In the genomic region with DNA sequence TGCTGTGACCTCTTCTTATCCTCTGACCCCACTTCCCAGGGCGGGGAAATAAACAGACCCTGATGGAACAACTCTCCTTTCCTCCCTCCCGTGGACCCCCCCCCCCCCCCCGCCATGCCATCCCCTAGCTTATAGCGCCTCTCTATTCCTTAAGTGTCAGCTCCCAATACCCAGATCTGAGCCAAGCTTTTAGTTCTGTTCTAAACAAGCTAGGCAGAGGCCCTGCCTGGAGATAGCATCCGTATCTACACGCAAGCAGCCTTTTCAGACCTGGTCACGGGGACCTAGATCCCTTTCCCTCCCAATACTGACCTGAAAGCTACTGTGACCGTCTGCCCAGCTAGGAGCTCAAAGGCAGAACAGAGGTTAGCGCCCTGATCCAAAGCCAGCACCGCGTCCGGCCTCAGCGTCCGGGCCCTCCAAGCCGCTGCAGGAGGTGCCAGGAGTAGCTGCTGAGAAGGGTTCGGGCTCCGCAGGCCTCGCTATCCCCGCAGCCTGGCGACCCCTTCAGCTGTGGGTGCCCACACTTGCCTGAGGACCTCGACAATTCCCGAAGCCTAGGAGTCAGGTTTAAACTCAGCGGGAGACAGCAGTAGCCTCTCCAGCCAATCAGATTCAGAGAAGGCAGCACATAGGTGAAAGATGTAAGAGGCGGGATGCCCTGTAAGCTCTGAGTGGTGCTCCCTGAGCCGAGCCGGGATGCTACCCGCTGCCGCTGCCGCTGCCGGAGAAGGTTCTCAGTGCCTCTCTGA, we compare ENCODE assay signal across 7 mouse cellular contexts. TPM values are rescaled to one million over a fixed set of nuclear protein-coding genes. Genes with fewer than 3 reads are reported as not detected.
DNase-seq lines count a peak whose midpoint lies in the region; ATAC-seq lines count a peak whose summit lies in the region.

A gene (minus strand): TSS at position 623 of the 752 bp plus-strand sequence.

- H3K4me2 ChIP-seq in lung, embryonic 15.5 days: peak within 1 kb of the TSS; percentile 43
- H3K4me2 ChIP-seq in intestine, embryonic 16.5 days (ENCODE audit: low read depth, low read length): peak within 1 kb of the TSS; percentile 54

- WGBS in lung, embryonic 15.5 days: 4% methylated on average over 28 of the region's 30 CpGs
- 17% methylated on average over 29 of the region's 30 CpGs for WGBS in intestine, embryonic 16.5 days

- H3K27me3 ChIP-seq in lung, embryonic 15.5 days: peaks cover 4% of the 10 kb centered on the region
- H3K27me3 ChIP-seq in intestine, embryonic 16.5 days (replicated peaks; ENCODE audit: control insufficient read depth, insufficient read depth, low read length): no peaks in the 10 kb centered on the region

- ATAC-seq in lung, embryonic 15.5 days (ENCODE audit: borderline replicate concordance, extremely low read depth, low FRiP score, low TSS enrichment): no peak
- peak; percentile 36 for ATAC-seq in intestine, embryonic 16.5 days
- ATAC-seq in activated CD4-positive, CD25-positive, alpha-beta regulatory T cell, adult 4 months: no peak

- H3K4me3 ChIP-seq in lung, embryonic 15.5 days: no peak within 1 kb of the TSS
- peak within 1 kb of the TSS; percentile 27 for H3K4me3 ChIP-seq in intestine, embryonic 16.5 days (ENCODE audit: low read length)

- H3K9me3 ChIP-seq in lung, embryonic 15.5 days: no peaks in the 10 kb centered on the region
- H3K9me3 ChIP-seq in intestine, embryonic 16.5 days (ENCODE audit: control insufficient read depth, low read length): no peaks in the 10 kb centered on the region

- no peak for DNase-seq in lung, postnatal 14 days
- peak; percentile 49 for DNase-seq in embryo, embryonic 9.5 days (ENCODE audit: extremely low spot score)
- peak; percentile 60 for DNase-seq in retina, postnatal 1 day
- DNase-seq in thymus, adult 18-20 months: no peak

- H3K4me1 ChIP-seq in lung, embryonic 15.5 days: no peaks in the 10 kb centered on the region
- H3K4me1 ChIP-seq in intestine, embryonic 16.5 days (ENCODE audit: control insufficient read depth, insufficient read depth, low read length): no peaks in the 10 kb centered on the region

- H3K36me3 ChIP-seq in lung, embryonic 15.5 days: no peaks in the 10 kb centered on the region
- H3K36me3 ChIP-seq in intestine, embryonic 16.5 days (ENCODE audit: control insufficient read depth, insufficient read depth, low read length): no peaks in the 10 kb centered on the region

- H3K9ac ChIP-seq in lung, embryonic 15.5 days: no peak within 1 kb of the TSS
- H3K9ac ChIP-seq in intestine, embryonic 16.5 days (ENCODE audit: low read depth, low read length): no peak within 1 kb of the TSS; the same call in 1 of the 2 replicates

- H3K27ac ChIP-seq in lung, embryonic 15.5 days: no peak within 1 kb of the TSS
- no peak within 1 kb of the TSS for H3K27ac ChIP-seq in intestine, embryonic 16.5 days (ENCODE audit: low read length)

RNA-seq across cellular contexts. Expression of the gene that starts here (rescaled TPM):
- polyA plus RNA-seq in lung, embryonic 15.5 days (2015; fragmentation: Nextera tagmentation; extraction: Ambion mirVana): not detected in 2 replicates
- 0.04 TPM in 1 of 2 replicates, not detected in the other for polyA plus RNA-seq in intestine, embryonic 16.5 days (2015; fragmentation: Nextera tagmentation; extraction: Ambion mirVana)
- not detected for polyA plus RNA-seq in activated CD4-positive, CD25-positive, alpha-beta regulatory T cell, adult 4 months (2017; shearing (Covaris generic))

Comparison
In these comparisons a context has a peak if more than half of its experiments do, and no peak if none do; other contexts are left out.
1. Peak in ATAC-seq, H3K4me3 ChIP-seq and H3K4me2 ChIP-seq in intestine, embryonic 16.5 days; RNA of the gene not detected or under 1 TPM.
2. DNase-seq: peak in embryo, embryonic 9.5 days (single experiment) and retina, postnatal 1 day (single experiment); none in lung, postnatal 14 days (single experiment) and thymus, adult 18-20 months (0 of 2).